Mouse (Mus musculus) embryonic facial prominence, embryonic 13.5 days (tissue): Measurements from ENCODE around the gene Bclaf1. TPM values are rescaled to one million over a fixed set of nuclear protein-coding genes. Genes with fewer than 3 reads are reported as not detected.

Experiments used
- ATAC-seq: fragments of 200-750 bp; cut with Nextera tagmentation; 2 replicates; pipeline ENCODE4 v1.8.0; 2017; ENCODE audit warnings: low read depth; ENCODE audit not compliant: insufficient number of reproducible peaks, insufficient read depth, low FRiP score, low TSS enrichment
- H3K27ac ChIP-seq: fragments of 300-500 bp; sonication (generic); 2 replicates; pipeline ENCODE4 v1.5.1; 2015; ENCODE audit warnings: moderate library complexity, mild to moderate bottlenecking, inconsistent platforms
- H3K27me3 ChIP-seq: fragments of 300-500 bp; sonication (generic); 2 replicates; pipeline ENCODE4 v1.6.1; 2015; ENCODE audit warnings: mild to moderate bottlenecking, inconsistent platforms
- H3K36me3 ChIP-seq: fragments of 300-500 bp; sonication (generic); 2 replicates; pipeline ENCODE4 v1.6.1; 2015; ENCODE audit warnings: mild to moderate bottlenecking, inconsistent platforms
- H3K4me1 ChIP-seq: fragments of 300-500 bp; sonication (generic); 2 replicates; pipeline ENCODE4 v1.6.1; 2015; ENCODE audit warnings: inconsistent platforms
- H3K4me2 ChIP-seq: fragments of 300-500 bp; sonication (generic); 2 replicates; pipeline ENCODE4 v1.6.1; 2015; ENCODE audit warnings: moderate library complexity, mild to moderate bottlenecking, inconsistent platforms
- H3K4me3 ChIP-seq: fragments of 300-500 bp; sonication (generic); 2 replicates; pipeline ENCODE4 v1.5.1; 2015; ENCODE audit warnings: mild to moderate bottlenecking, inconsistent platforms
- H3K9ac ChIP-seq: fragments of 300-500 bp; sonication (generic); 2 replicates; pipeline ENCODE4 v1.6.1; 2015; ENCODE audit warnings: mild to moderate bottlenecking, inconsistent platforms
- H3K9me3 ChIP-seq: fragments of 300-500 bp; sonication (generic); 2 replicates; pipeline ENCODE4 v1.6.1; 2016; ENCODE audit warnings: inconsistent platforms
- WGBS: fragments of 180-500 bp; shearing (Covaris S2); methylation state at CpG from one replicate; pipeline ENCODE4 v1.1.7; 2015; ENCODE audit warnings: mixed read lengths; 5-methylcytosine and 5-hydroxymethylcytosine counted together
- microRNA-seq: library from miRNA; unstranded; fragments of <30 nt; microRNA quantifications from one replicate; pipeline ENCODE4, GENCODE M21; 2016
- polyA plus RNA-seq: library from polyadenylated mRNA; unstranded; fragments of >200 nt; fragmentation: Nextera tagmentation; extraction: Ambion mirVana; gene quantifications from 2 replicates; pipeline ENCODE4 v1.2.1, GENCODE M21; 2015

The Bclaf1 gene
- polyA plus RNA-seq, 1 experiment from 2014 or later = 147 TPM

- Histone ChIP-seq H3K4me1 (peaks cover 7% of the 10 kb centered on the region; the same call in 1 of the 2 replicates), H3K27ac (no peak overlapping the region), H3K36me3 (no peaks in the 10 kb centered on the region), H3K9me3 (no peaks in the 10 kb centered on the region), H3K27me3 (no peaks in the 10 kb centered on the region), H3K9ac (no peak overlapping the region), H3K4me3 (no peak overlapping the region), H3K4me2 (no peak overlapping the region)
- ATAC-seq = no peak
- WGBS = 79% methylated on average over 9 of the region's 9 CpGs
Measured at GRCm38 (mm10) chr10:20379071-20379735, 66.9 kb downstream of the Bclaf1 start.

- no peak overlapping the region for H3K27ac ChIP-seq
- H3K27me3 ChIP-seq = no peaks in the 10 kb centered on the region
- 76% methylated on average over 3 of the region's 3 CpGs for WGBS
- H3K4me2 ChIP-seq = no peak overlapping the region
- no peaks in the 10 kb centered on the region for H3K36me3 ChIP-seq
- H3K9me3 ChIP-seq = no peaks in the 10 kb centered on the region
- peaks cover 7% of the 10 kb centered on the region; the same call in 1 of the 2 replicates for H3K4me1 ChIP-seq
- no peak overlapping the region for H3K4me3 ChIP-seq
- no peak overlapping the region for H3K9ac ChIP-seq
- ATAC-seq = no peak
Measured at GRCm38 (mm10) chr10:20380798-20381197, 68.5 kb downstream of the Bclaf1 start.

GRCm38 (mm10) chr10:20381352-20381751, 69.1 kb downstream of the Bclaf1 start:
- Histone ChIP-seq H3K36me3 (no peaks in the 10 kb centered on the region), H3K27ac (no peak overlapping the region), H3K4me1 (peaks cover 7% of the 10 kb centered on the region; the same call in 1 of the 2 replicates), H3K4me2 (no peak overlapping the region), H3K4me3 (no peak overlapping the region), H3K9me3 (no peaks in the 10 kb centered on the region), H3K9ac (no peak overlapping the region), H3K27me3 (no peaks in the 10 kb centered on the region)
- ATAC-seq = no peak
- 75% methylated on average over 3 of the region's 3 CpGs for WGBS

GRCm38 (mm10) chr10:20382807-20383419, 70.6 kb downstream of the Bclaf1 start:
- Histone ChIP-seq H3K36me3 (no peaks in the 10 kb centered on the region), H3K4me1 (peaks cover 7% of the 10 kb centered on the region; the same call in 1 of the 2 replicates), H3K9ac (no peak overlapping the region), H3K27ac (no peak overlapping the region), H3K4me2 (no peak overlapping the region), H3K4me3 (no peak overlapping the region), H3K9me3 (no peaks in the 10 kb centered on the region), H3K27me3 (no peaks in the 10 kb centered on the region)
- no peak for ATAC-seq
- 71% methylated on average over 6 of the region's 6 CpGs for WGBS

- H3K4me3 ChIP-seq = no peak overlapping the region
- H3K36me3 ChIP-seq = no peaks in the 10 kb centered on the region
- no peak overlapping the region for H3K4me2 ChIP-seq
- ATAC-seq = no peak
- WGBS = 55% methylated on average over 3 of the region's 3 CpGs
- no peak overlapping the region for H3K27ac ChIP-seq
- H3K4me1 ChIP-seq = 0 out of 2 replicates have a peak, but pooled peaks cover 3% of the 10 kb centered on the region
- no peak overlapping the region for H3K9ac ChIP-seq
- H3K9me3 ChIP-seq = no peaks in the 10 kb centered on the region
- H3K27me3 ChIP-seq = no peaks in the 10 kb centered on the region
Measured at GRCm38 (mm10) chr10:20390568-20390967, 78.3 kb downstream of the Bclaf1 start.

Small RNA genes within 50 kb of the gene (microRNA-seq; reads per million reads assigned to microRNA genes)
- not detected for gene Mir6413

Other genes starting within 250 kb of the Bclaf1 start
- gene Map7, start 164.0 kb upstream of the Bclaf1 start, polyA plus RNA-seq = 12.6 and 13.7 TPM in 2 replicates
- 2.0 and 2.2 TPM in 2 replicates for gene Mtfr2, start 35.3 kb downstream of the Bclaf1 start, polyA plus RNA-seq